Mouse (Mus musculus) myocyte (in vitro differentiated cells): ENCODE data around the gene Anapc5. TPM values are rescaled to one million over a fixed set of nuclear protein-coding genes. Genes with fewer than 3 reads are reported as not detected.

Source experiments
- H3K27me3 ChIP-seq: one replicate; pipeline ENCODE4 v1.6.1; 2011; ENCODE audit not compliant: control insufficient read depth, insufficient read depth, insufficient read length
- H3K36me3 ChIP-seq: one replicate; pipeline ENCODE4 v1.6.1; 2011; ENCODE audit not compliant: control insufficient read depth, insufficient read depth
- H3K4me2 ChIP-seq: one replicate; pipeline ENCODE4 v1.6.1; 2011; ENCODE audit warnings: low read depth, control low read depth
- H3K4me3 ChIP-seq: one replicate; pipeline ENCODE4 v1.5.1; 2011; ENCODE audit warnings: mild to moderate bottlenecking, control low read depth, moderate library complexity
- H3K79me2 ChIP-seq: one replicate; pipeline ENCODE4 v1.6.1; 2011; ENCODE audit not compliant: control insufficient read depth, insufficient read depth
- H3ac ChIP-seq: one replicate; pipeline ENCODE4 v1.6.1; 2011; ENCODE audit not compliant: control insufficient read depth, insufficient read length
- CEBPB ChIP-seq: IDR thresholded peaks from 2 replicates; pipeline ENCODE4 v1.6.1; 2011; ENCODE audit warnings: mild to moderate bottlenecking, moderate library complexity; ENCODE audit not compliant: poor library complexity, insufficient read depth, severe bottlenecking
- E2F4 ChIP-seq: IDR thresholded peaks from one replicate; pipeline ENCODE4 v1.6.1; 2011; ENCODE audit warnings: mild to moderate bottlenecking, control low read depth, moderate library complexity; ENCODE audit not compliant: insufficient read depth
- MAX ChIP-seq: IDR thresholded peaks from one replicate; pipeline ENCODE4 v1.6.1; 2011; ENCODE audit warnings: low read depth, mild to moderate bottlenecking, control low read depth
- MYOD1 ChIP-seq, 3 experiments: IDR thresholded peaks; one replicate each; pipeline ENCODE4 v1.6.1; 2011; ENCODE audit warnings: control low read depth in 2 of 3, low read depth in 2 of 3, mild to moderate bottlenecking in 2 of 3, moderate library complexity in 1 of 3; ENCODE audit not compliant: insufficient read length in 2 of 3, control insufficient read depth in 1 of 3
- MYOG ChIP-seq, 3 experiments: IDR thresholded peaks; one replicate each; pipeline ENCODE4 v1.6.1; 2011; ENCODE audit warnings: control low read depth in 2 of 3, low read depth in 2 of 3, mild to moderate bottlenecking in 2 of 3; ENCODE audit not compliant: insufficient read length in 2 of 3, control insufficient read depth in 1 of 3, insufficient read depth in 1 of 3
- POLR2A ChIP-seq: IDR thresholded peaks from one replicate; pipeline ENCODE4 v1.6.1; 2011; ENCODE audit warnings: low read depth, mild to moderate bottlenecking, control low read depth, moderate library complexity; ENCODE audit not compliant: insufficient read length
- POLR2AphosphoS2 ChIP-seq: IDR thresholded peaks from one replicate; pipeline ENCODE4 v1.6.1; 2011; ENCODE audit warnings: low read depth, control low read depth; ENCODE audit not compliant: insufficient read length
- REST ChIP-seq: IDR thresholded peaks from one replicate; pipeline ENCODE4 v1.6.1; 2011; ENCODE audit warnings: mild to moderate bottlenecking, control low read depth, moderate library complexity; ENCODE audit not compliant: insufficient read depth, insufficient read length
- SRF ChIP-seq: IDR thresholded peaks from one replicate; pipeline ENCODE4 v1.6.1; 2011; ENCODE audit warnings: low read depth; ENCODE audit not compliant: control insufficient read depth, insufficient read length
- TCF12 ChIP-seq: IDR thresholded peaks from one replicate; pipeline ENCODE4 v1.6.1; 2011; ENCODE audit warnings: mild to moderate bottlenecking, control low read depth; ENCODE audit not compliant: poor library complexity, insufficient read depth, severe bottlenecking
- TCF3 ChIP-seq: IDR thresholded peaks from one replicate; pipeline ENCODE4 v1.6.1; 2011; ENCODE audit warnings: low read depth, control low read depth; ENCODE audit not compliant: insufficient read length
- USF1 ChIP-seq: IDR thresholded peaks from one replicate; pipeline ENCODE4 v1.6.1; 2011; ENCODE audit warnings: low read depth, mild to moderate bottlenecking, control low read depth, moderate library complexity
- polyA plus RNA-seq: library from polyadenylated mRNA; unstranded; fragments of >200 nt; fragmentation: generic; extraction: Trizol; gene quantifications from one replicate; pipeline ENCODE4 v1.2.1, GENCODE M21; 2012; ENCODE audit warnings: missing spikeins

The Anapc5 gene
- polyA plus RNA-seq, 1 experiment = 197 TPM

GRCm38 (mm10) chr5:122782066-122782465 lies 39.1 kb downstream of the Anapc5 start:
- Histone ChIP-seq H3K4me3 (no peak overlapping the region), H3K79me2 (peaks cover 5% of the 10 kb centered on the region), H3K4me2 (no peak overlapping the region), H3K27me3 (no peaks in the 10 kb centered on the region), H3K36me3 (peaks cover 11% of the 10 kb centered on the region), H3ac (no peak overlapping the region)
- TF ChIP-seq CEBPB (no peak), POLR2A (no peak), POLR2AphosphoS2 (no peak), MAX (no peak), E2F4 (no peak), REST (no peak), USF1 (no peak), SRF (no peak), TCF3 (no peak), TCF12 (no peak), MYOG (IDR thresholded peaks at IDR 0.05; ENCODE audit: control insufficient read depth in 1 of 3, insufficient read depth in 1 of 3, insufficient read length in 2 of 3, low read depth in 2 of 3) (no peak), MYOD1 (IDR thresholded peaks at IDR 0.05; ENCODE audit: control insufficient read depth in 1 of 3, insufficient read length in 2 of 3, low read depth in 2 of 3) (no peak)

- H3K79me2 ChIP-seq = peaks cover 5% of the 10 kb centered on the region
- TF ChIP-seq POLR2A (no peak), REST (no peak), USF1 (no peak)
- H3ac ChIP-seq = no peak overlapping the region
- peaks cover 2% of the 10 kb centered on the region for H3K36me3 ChIP-seq
- H3K27me3 ChIP-seq = no peaks in the 10 kb centered on the region
- H3K4me2 ChIP-seq = no peak overlapping the region
- H3K4me3 ChIP-seq = no peak overlapping the region
Measured at GRCm38 (mm10) chr5:122780791-122781432, 40.2 kb downstream of the Anapc5 start.

GRCm38 (mm10) chr5:122779277-122779834 lies 41.8 kb downstream of the Anapc5 start, which contains the start of gene Camkk2:
Camkk2 (minus strand) TSS chr5:122779409.
- H3K27me3 ChIP-seq = no peaks in the 10 kb centered on the region
- peaks cover 5% of the 10 kb centered on the region for H3K79me2 ChIP-seq
- H3ac ChIP-seq = peak within 1 kb of the TSS; percentile 86
- peak within 1 kb of the TSS; percentile 35 for H3K4me3 ChIP-seq
- peak within 1 kb of the TSS; percentile 94 for H3K4me2 ChIP-seq
- TF ChIP-seq SRF (no peak), MAX (no peak), E2F4 (no peak), TCF12 (no peak), MYOD1 (IDR thresholded peaks at IDR 0.05; ENCODE audit: control insufficient read depth in 1 of 3, insufficient read length in 2 of 3, low read depth in 2 of 3) (no peak), CEBPB (0 out of 2 replicates have a peak, but pooled peaks have one; percentile 13), POLR2A (peak; percentile 74), REST (no peak), POLR2AphosphoS2 (peak; percentile 62), TCF3 (no peak), USF1 (no peak), MYOG (IDR thresholded peaks at IDR 0.05; ENCODE audit: control insufficient read depth in 1 of 3, insufficient read depth in 1 of 3, insufficient read length in 2 of 3, low read depth in 2 of 3) (no peak)
- no peaks in the 10 kb centered on the region for H3K36me3 ChIP-seq

GRCm38 (mm10) chr5:122778231-122779226 lies 42.6 kb downstream of the Anapc5 start:
- peak overlapping the region; percentile 67 for H3K4me2 ChIP-seq
- no peaks in the 10 kb centered on the region for H3K27me3 ChIP-seq

More at GRCm38 (mm10) chr5:122778231-122779226, 42.6 kb downstream of the Anapc5 start:
- peaks cover 5% of the 10 kb centered on the region for H3K79me2 ChIP-seq
- H3K4me3 ChIP-seq = peak overlapping the region; percentile 35
- no peak for TF ChIP-seq CEBPB
- no peak for TF ChIP-seq REST
- no peak for TF ChIP-seq POLR2A
- TF ChIP-seq USF1 = no peak
- peak in 1 of 3 experiments; percentile 27 for TF ChIP-seq MYOG (IDR thresholded peaks at IDR 0.05; ENCODE audit: control insufficient read depth in 1 of 3, insufficient read depth in 1 of 3, insufficient read length in 2 of 3, low read depth in 2 of 3)
- TF ChIP-seq MYOD1 (IDR thresholded peaks at IDR 0.05; ENCODE audit: control insufficient read depth in 1 of 3, insufficient read length in 2 of 3, low read depth in 2 of 3) = peak in 2 of 3 experiments; percentile 10 to 55
- no peaks in the 10 kb centered on the region for H3K36me3 ChIP-seq
- peak overlapping the region; percentile 86 for H3ac ChIP-seq
